Mouse (Mus musculus) kidney, adult 2 months (tissue): ENCODE measurements around the gene Cavin2.

Experiments
- CTCF ChIP-seq: fragments of 200-500 bp; conservative IDR thresholded peaks from 2 replicates; pipeline ENCODE4 v1.5.1; 2011; ENCODE audit warnings: low read depth, mild to moderate bottlenecking, control low read depth, low read length, moderate library complexity, mixed read lengths; ENCODE audit not compliant: insufficient read depth, insufficient read length
- POLR2A ChIP-seq: fragments of 200-500 bp; IDR thresholded peaks from one replicate; pipeline ENCODE4 v1.6.1; 2011; ENCODE audit warnings: low read depth, low read length, control low read depth

- no peak for TF ChIP-seq POLR2A
- no peak for TF ChIP-seq CTCF
Measured at GRCm38 (mm10) chr1:51250302-51250701, 38.6 kb upstream of the Cavin2 start.
